ENCODE assay signal across 1 mouse cellular context in the genomic region with DNA sequence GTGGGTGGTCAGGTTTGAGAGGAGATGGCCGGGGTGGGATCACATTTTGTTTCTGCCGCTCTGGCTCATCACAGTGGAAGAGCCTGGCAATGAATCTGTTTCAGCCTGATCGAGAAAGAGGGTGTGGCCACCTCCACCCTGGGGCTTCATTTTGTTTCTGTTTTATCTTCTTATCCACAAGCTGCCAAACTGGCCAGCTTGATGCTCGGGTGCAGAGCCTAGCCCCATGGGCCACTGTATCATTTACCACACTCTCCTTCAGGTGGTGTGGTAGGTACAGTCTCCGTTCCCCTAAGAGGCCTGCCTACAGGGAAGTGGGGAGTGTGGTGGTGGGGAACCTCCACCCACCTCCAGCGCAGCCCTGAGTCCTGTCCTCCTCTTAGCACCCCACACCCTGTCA.
TF ChIP-seq lines count a peak whose summit lies in the region.

No protein-coding gene starts in this region.

TF ChIP-seq in MEL, 35 proteins besides CTCF, POLR2A, EP300 and RAD21 (continued from another document):
- no peak for TF ChIP-seq UBTF (IDR thresholded peaks at IDR 0.05; ENCODE audit: borderline replicate concordance, insufficient read depth, low read depth, low read length)
- no peak for TF ChIP-seq GABPA (IDR thresholded peaks at IDR 0.05; ENCODE audit: low read depth, low read length)
- no peak for TF ChIP-seq NRF1 (IDR thresholded peaks at IDR 0.05; ENCODE audit: insufficient read depth, low read depth, low read length, poor library complexity, severe bottlenecking)
- TF ChIP-seq MYC (IDR thresholded peaks at IDR 0.05; ENCODE audit: low read depth, low read length): no peak
- TF ChIP-seq USF1 (IDR thresholded peaks at IDR 0.05; ENCODE audit: low read depth, low read length): no peak
- TF ChIP-seq MAX (IDR thresholded peaks at IDR 0.05; ENCODE audit: low read length): no peak
- no peak for TF ChIP-seq GATA1 (IDR thresholded peaks at IDR 0.05; ENCODE audit: low read depth, low read length)
- TF ChIP-seq CHD2 (IDR thresholded peaks at IDR 0.05; ENCODE audit: low read length): no peak
- TF ChIP-seq MEF2A (IDR thresholded peaks at IDR 0.05; ENCODE audit: extremely low read depth, insufficient replicate concordance, low read depth, low read length, poor library complexity, severe bottlenecking): no peak
- TF ChIP-seq HCFC1 (IDR thresholded peaks at IDR 0.05; ENCODE audit: low read depth, low read length): no peak
- TF ChIP-seq MYB (IDR thresholded peaks at IDR 0.05; ENCODE audit: low read depth, low read length): no peak
- no peak for TF ChIP-seq TCF12 (IDR thresholded peaks at IDR 0.05; ENCODE audit: low read depth, low read length)
- TF ChIP-seq NELFE (IDR thresholded peaks at IDR 0.05; ENCODE audit: low read depth, low read length): no peak
- TF ChIP-seq POLR2AphosphoS5 (IDR thresholded peaks at IDR 0.05; ENCODE audit: borderline replicate concordance, low read depth, low read length): no peak
- TF ChIP-seq BHLHE40 (IDR thresholded peaks at IDR 0.05; ENCODE audit: borderline replicate concordance, low read depth, low read length): no peak
- no peak for TF ChIP-seq ZNF384 (IDR thresholded peaks at IDR 0.05; ENCODE audit: low read depth, low read length)
- TF ChIP-seq ELF1 (IDR thresholded peaks at IDR 0.05; ENCODE audit: low read depth, low read length): no peak
